Mouse (Mus musculus) liver, adult 2 months (tissue): Measurements from ENCODE around the gene Prkce.

Experiments used
- CTCF ChIP-seq: fragments of 200-500 bp; IDR thresholded peaks from 2 replicates; pipeline ENCODE4 v1.5.1; 2011; ENCODE audit warnings: low read depth, low read length, control low read depth
- POLR2A ChIP-seq: fragments of 200-500 bp; IDR thresholded peaks from 2 replicates; pipeline ENCODE4 v1.6.1; 2011; ENCODE audit warnings: low read length, control low read depth; ENCODE audit not compliant: insufficient read depth; ENCODE audit errors: extremely low read depth

DNA sequence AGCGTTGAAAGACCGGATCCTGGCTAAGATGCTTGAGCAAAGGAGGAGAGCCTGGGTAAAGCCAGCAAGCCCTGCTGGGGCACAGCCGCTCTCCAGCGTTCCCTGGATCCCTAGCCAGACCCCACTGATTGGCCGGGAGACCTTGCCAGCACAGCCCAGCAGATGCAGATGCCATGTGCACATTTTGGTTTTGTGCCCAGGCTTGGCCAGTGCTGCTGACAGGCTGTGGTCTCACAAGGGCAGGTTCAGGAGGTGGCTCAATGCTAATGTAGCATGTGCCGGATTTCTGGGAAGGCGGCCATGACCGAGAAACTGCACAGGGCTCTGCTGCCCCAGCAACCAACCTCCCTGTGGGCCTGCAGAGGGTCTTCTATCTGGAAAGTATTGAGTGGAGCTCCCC, 86.7 kb downstream of the Prkce start:
- TF ChIP-seq POLR2A, result no peak
- TF ChIP-seq CTCF, result no peak
